Mouse (Mus musculus) liver, adult 2 months (tissue): ENCODE measurements at regions not wholly inside any gene's neighbourhood (a gene's known extent, or its start where the extent isn't known, plus 50 kb on each side); places are given as distances from the start of the nearest gene placed in this dataset.

Source experiments
- DNase-seq: peaks from one replicate; pipeline ENCODE4 v3.0.0-alpha.2; 2011; ENCODE audit warnings: low read depth, low spot score; ENCODE audit errors: extremely low read depth
- H3K27ac ChIP-seq: fragments of 200-500 bp; replicated peaks from 2 replicates; pipeline ENCODE4 v1.5.1; 2012; ENCODE audit warnings: low read depth, mild to moderate bottlenecking, control low read depth, inconsistent platforms, low read length; ENCODE audit not compliant: insufficient read depth
- H3K27me3 ChIP-seq: fragments of 200-500 bp; 2 replicates; pipeline ENCODE4 v1.6.1; 2012; ENCODE audit warnings: mild to moderate bottlenecking, moderate library complexity, low read length, inconsistent platforms; ENCODE audit not compliant: control insufficient read depth, insufficient read depth
- H3K36me3 ChIP-seq: fragments of 200-500 bp; 2 replicates; pipeline ENCODE4 v1.6.1; 2012; ENCODE audit warnings: low read length, inconsistent platforms; ENCODE audit not compliant: control insufficient read depth, insufficient read depth
- H3K4me1 ChIP-seq: fragments of 200-500 bp; 2 replicates; pipeline ENCODE4 v1.6.1; 2011; ENCODE audit warnings: low read length; ENCODE audit not compliant: control insufficient read depth, insufficient read depth
- H3K4me3 ChIP-seq: fragments of 200-500 bp; 2 replicates; pipeline ENCODE4 v1.5.1; 2011; ENCODE audit warnings: low read depth, mild to moderate bottlenecking, control low read depth, low read length, moderate library complexity; ENCODE audit not compliant: insufficient read depth
- H3K79me2 ChIP-seq: fragments of 200-500 bp; 2 replicates; pipeline ENCODE4 v1.6.1; 2012; ENCODE audit warnings: inconsistent platforms, mild to moderate bottlenecking, low read length, moderate library complexity; ENCODE audit not compliant: control insufficient read depth, insufficient read depth
- H3K9ac ChIP-seq: fragments of 200-500 bp; 2 replicates; pipeline ENCODE4 v1.6.1; 2012; ENCODE audit warnings: low read depth, mild to moderate bottlenecking, control low read depth, inconsistent platforms, low read length
- CTCF ChIP-seq: fragments of 200-500 bp; IDR thresholded peaks from 2 replicates; pipeline ENCODE4 v1.5.1; 2011; ENCODE audit warnings: low read depth, low read length, control low read depth
- POLR2A ChIP-seq: fragments of 200-500 bp; IDR thresholded peaks from 2 replicates; pipeline ENCODE4 v1.6.1; 2011; ENCODE audit warnings: low read length, control low read depth; ENCODE audit not compliant: insufficient read depth; ENCODE audit errors: extremely low read depth
- WGBS: fragments of 180-500 bp; shearing (Covaris S2); methylation state at CpG from one replicate; pipeline ENCODE4 v1.1.7; 2018; 5-methylcytosine and 5-hydroxymethylcytosine counted together

GRCm38 (mm10) chr11:19737807-19738206, 186.4 kb upstream of the Spred2 start:
- TF ChIP-seq CTCF: no peak
- TF ChIP-seq POLR2A: no peak
- H3K9ac ChIP-seq: no peak overlapping the region
- no peak overlapping the region for H3K27ac ChIP-seq
- no peaks in the 10 kb centered on the region for H3K27me3 ChIP-seq
- no peak overlapping the region for H3K4me3 ChIP-seq
- H3K79me2 ChIP-seq: no peaks in the 10 kb centered on the region
- DNase-seq: no peak
- WGBS: 89% methylated on average over 5 of the region's 5 CpGs
- no peaks in the 10 kb centered on the region for H3K4me1 ChIP-seq
- H3K36me3 ChIP-seq: no peaks in the 10 kb centered on the region

GRCm38 (mm10) chr11:19739527-19740151, 184.5 kb upstream of the Spred2 start:
- Histone ChIP-seq H3K4me3 (no peak overlapping the region), H3K36me3 (no peaks in the 10 kb centered on the region), H3K4me1 (no peaks in the 10 kb centered on the region), H3K27me3 (no peaks in the 10 kb centered on the region), H3K9ac (no peak overlapping the region), H3K27ac (no peak overlapping the region), H3K79me2 (no peaks in the 10 kb centered on the region)
- DNase-seq: no peak
- no peak for TF ChIP-seq CTCF
- TF ChIP-seq POLR2A: no peak
- 77% methylated on average over 9 of the region's 9 CpGs for WGBS

- TF ChIP-seq POLR2A (no peak), CTCF (no peak)
- no peaks in the 10 kb centered on the region for H3K27me3 ChIP-seq
- DNase-seq: no peak
- H3K36me3 ChIP-seq: no peaks in the 10 kb centered on the region
- H3K4me1 ChIP-seq: no peaks in the 10 kb centered on the region
- WGBS: 87% methylated on average over 3 of the region's 3 CpGs
- H3K27ac ChIP-seq: no peak overlapping the region
- H3K4me3 ChIP-seq: no peak overlapping the region
- no peaks in the 10 kb centered on the region for H3K79me2 ChIP-seq
- no peak overlapping the region for H3K9ac ChIP-seq
Measured at GRCm38 (mm10) chr11:19740562-19740961, 183.6 kb upstream of the Spred2 start.

DNA sequence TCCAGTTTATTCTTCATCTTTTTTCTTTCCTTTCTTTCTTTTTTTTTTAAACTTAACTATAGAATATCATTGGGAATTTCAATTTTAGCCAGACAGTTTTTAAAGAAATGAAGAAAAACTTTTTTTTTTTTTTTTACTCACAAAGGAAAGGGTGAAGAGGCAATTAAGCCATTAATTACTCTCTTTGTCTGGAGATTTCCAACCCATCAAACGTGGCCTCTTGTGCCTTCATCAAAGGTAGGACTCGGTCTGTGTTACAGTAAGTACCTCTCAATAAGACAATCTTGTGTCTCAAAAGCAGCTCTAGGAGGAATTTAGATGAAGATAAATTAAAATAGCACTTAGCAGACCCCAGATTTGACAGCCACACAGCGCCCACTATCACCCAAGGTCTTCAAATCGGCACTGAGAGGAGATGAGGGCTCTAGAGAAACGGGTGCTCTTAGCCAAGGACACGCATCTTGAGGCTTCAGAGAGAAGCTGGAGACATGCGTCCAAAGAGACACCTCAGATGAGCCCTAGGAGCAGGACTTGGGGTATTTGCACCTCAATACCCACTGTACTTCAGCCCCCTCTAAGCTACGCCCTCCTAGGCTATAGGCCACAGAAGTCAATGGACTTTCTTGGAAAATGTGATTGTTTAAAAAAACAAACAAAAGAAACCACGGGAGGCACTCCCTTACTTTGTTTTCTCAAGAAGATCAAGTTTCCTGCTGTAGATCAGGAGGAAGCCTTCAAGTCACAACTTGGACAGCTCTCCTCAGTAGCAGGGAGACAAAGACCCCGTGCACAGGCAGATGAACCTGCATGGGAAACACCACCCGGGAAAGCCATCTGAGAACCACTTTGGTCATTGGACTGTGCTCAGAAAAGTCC, 176.8 kb upstream of the Spred2 start:
- Histone ChIP-seq H3K27ac (no peak overlapping the region), H3K4me3 (no peak overlapping the region), H3K9ac (no peak overlapping the region), H3K79me2 (no peaks in the 10 kb centered on the region), H3K36me3 (no peaks in the 10 kb centered on the region), H3K27me3 (no peaks in the 10 kb centered on the region), H3K4me1 (no peaks in the 10 kb centered on the region)
- no peak for DNase-seq
- WGBS: 73% methylated on average over 11 of the region's 11 CpGs
- TF ChIP-seq CTCF (no peak), POLR2A (no peak)

GRCm38 (mm10) chr11:19747973-19748559, 176.1 kb upstream of the Spred2 start:
- Histone ChIP-seq H3K4me1 (no peaks in the 10 kb centered on the region), H3K36me3 (no peaks in the 10 kb centered on the region), H3K4me3 (no peak overlapping the region), H3K9ac (no peak overlapping the region), H3K79me2 (no peaks in the 10 kb centered on the region), H3K27ac (no peak overlapping the region), H3K27me3 (no peaks in the 10 kb centered on the region)
- no peak for DNase-seq
- no peak for TF ChIP-seq POLR2A
- TF ChIP-seq CTCF: no peak
- WGBS: 73% methylated on average over 14 of the region's 14 CpGs

GRCm38 (mm10) chr11:19758892-19759291, 165.3 kb upstream of the Spred2 start:
- Histone ChIP-seq H3K27me3 (no peaks in the 10 kb centered on the region), H3K36me3 (no peaks in the 10 kb centered on the region), H3K4me3 (no peak overlapping the region), H3K27ac (no peak overlapping the region), H3K79me2 (no peaks in the 10 kb centered on the region), H3K4me1 (peaks cover 2% of the 10 kb centered on the region; the same call in 1 of the 2 replicates), H3K9ac (no peak overlapping the region)
- 85% methylated on average over 4 of the region's 4 CpGs for whole genome bisulfite sequencing
- TF ChIP-seq POLR2A: no peak
- no peak for TF ChIP-seq CTCF
- DNase-seq: no peak
